ENCODE assay signal across 10 mouse cellular contexts in genomic region chr4:44402607-44403006, GRCm38 (mm10).
A peak's percentile ranks its signal among the peaks of the same experiment; 100 is the strongest.
DNase-seq lines count a peak whose midpoint lies in the region; ATAC-seq and TF ChIP-seq lines count a peak whose summit lies in the region.
"Had no signal": no experiment of that assay in that cellular context is flagged by ENCODE, and none has a peak within 500 bp of the region (broad histone marks: within the 10 kb centered on the region; RNA-seq: fewer than 3 reads in every experiment).

No protein-coding gene starts in this region.

- H3K27me3 ChIP-seq in heart, embryonic 10.5 days (ENCODE audit: insufficient read depth, poor library complexity, severe bottlenecking): no peaks in the 10 kb centered on the region
- peaks cover 25% of the 10 kb centered on the region for H3K27me3 ChIP-seq in C2C12 (ENCODE audit: control insufficient read depth, insufficient read depth, insufficient read length)
- no peaks in the 10 kb centered on the region for H3K27me3 ChIP-seq in hindbrain, embryonic 16.5 days (replicated peaks; ENCODE audit: control insufficient read depth, insufficient read depth, low read length)
- H3K27me3 ChIP-seq: limb, embryonic 15.5 days had no signal

- ATAC-seq in hindbrain, embryonic 16.5 days: peak; percentile 9; the same call in 1 of the 2 replicates

- peak; percentile 10 to 17 for DNase-seq in heart, postnatal 14 days
- DNase-seq in heart, embryonic 10.5 days (ENCODE audit: low spot score): no peak
- peak; percentile 16 to 31 for DNase-seq in adrenal gland, postnatal 36 days
- DNase-seq in retina, postnatal 7 days (ENCODE audit: low read depth, low spot score): peak; percentile 35
- DNase-seq in layer of hippocampus, postnatal 14 days (ENCODE audit: low spot score in 2 of 2): no peak
- no peak for DNase-seq in urinary bladder, adult 2 months (ENCODE audit: low spot score)

- no peaks in the 10 kb centered on the region for H3K4me1 ChIP-seq in heart, embryonic 10.5 days
- no peaks in the 10 kb centered on the region for H3K4me1 ChIP-seq in hindbrain, embryonic 16.5 days (ENCODE audit: control insufficient read depth, insufficient read depth, low read depth, low read length)
- H3K4me1 ChIP-seq: limb, embryonic 15.5 days had no signal

- H3ac ChIP-seq in C2C12 (ENCODE audit: control insufficient read depth, insufficient read length, low read depth): no peak overlapping the region

- no peak overlapping the region for H3K9ac ChIP-seq in hindbrain, embryonic 16.5 days (ENCODE audit: low read depth, low read length)
- H3K9ac ChIP-seq: embryonic facial prominence, embryonic 13.5 days; limb, embryonic 15.5 days had no signal

- H3K79me3 ChIP-seq in C2C12 (ENCODE audit: low read depth): no peaks in the 10 kb centered on the region

- no peaks in the 10 kb centered on the region for H3K9me3 ChIP-seq in heart, embryonic 10.5 days
- H3K9me3 ChIP-seq in hindbrain, embryonic 16.5 days (ENCODE audit: control insufficient read depth, low read length): no peaks in the 10 kb centered on the region
- H3K9me3 ChIP-seq: embryonic facial prominence, embryonic 13.5 days; limb, embryonic 15.5 days had no signal

- H3K27ac ChIP-seq in heart, embryonic 10.5 days: no peak overlapping the region
- H3K27ac ChIP-seq in hindbrain, embryonic 16.5 days (ENCODE audit: low read depth, low read length): no peak overlapping the region
- H3K27ac ChIP-seq: embryonic facial prominence, embryonic 13.5 days; limb, embryonic 15.5 days had no signal

- intact Hi-C loops in heart, postnatal 14 days (cut with DNase I): no loop called here

- 7% methylated on average over 5 of the region's 5 CpGs for WGBS in heart, embryonic 10.5 days
- WGBS in hindbrain, embryonic 16.5 days: 4% methylated on average over 5 of the region's 5 CpGs

- H3K36me3 ChIP-seq in heart, embryonic 10.5 days: no peaks in the 10 kb centered on the region
- H3K36me3 ChIP-seq in C2C12 (ENCODE audit: control insufficient read depth, insufficient read depth): no peaks in the 10 kb centered on the region
- H3K36me3 ChIP-seq in hindbrain, embryonic 16.5 days (ENCODE audit: control insufficient read depth, insufficient read depth, low read length): no peaks in the 10 kb centered on the region
- H3K36me3 ChIP-seq: embryonic facial prominence, embryonic 13.5 days; limb, embryonic 15.5 days had no signal

- peak; percentile 15 for TF ChIP-seq CTCF in C2C12 (IDR thresholded peaks at IDR 0.05; ENCODE audit: control insufficient read depth, insufficient read depth, insufficient read length)

- H3K4me2 ChIP-seq in hindbrain, embryonic 16.5 days (ENCODE audit: low read length): no peak overlapping the region
- H3K4me2 ChIP-seq: embryonic facial prominence, embryonic 13.5 days; limb, embryonic 15.5 days had no signal

- no peaks in the 10 kb centered on the region for H3K79me2 ChIP-seq in C2C12 (ENCODE audit: control insufficient read depth, insufficient read depth)

- H3K4me3 ChIP-seq in heart, embryonic 10.5 days: no peak overlapping the region
- no peak overlapping the region for H3K4me3 ChIP-seq in C2C12 (ENCODE audit: insufficient read depth, poor library complexity, severe bottlenecking)
- no peak overlapping the region for H3K4me3 ChIP-seq in hindbrain, embryonic 16.5 days (ENCODE audit: low read length)
- H3K4me3 ChIP-seq: embryonic facial prominence, embryonic 13.5 days; limb, embryonic 15.5 days had no signal

TF ChIP-seq in C2C12, 6 proteins besides CTCF, POLR2A, EP300 and RAD21:
- TF ChIP-seq MYOG (IDR thresholded peaks at IDR 0.05; ENCODE audit: control insufficient read depth, extremely low read depth, insufficient read length): no peak
- TF ChIP-seq FOSL1 (IDR thresholded peaks at IDR 0.05; ENCODE audit: insufficient read depth, low read length, poor library complexity, severe bottlenecking): no peak
- TF ChIP-seq USF1 (IDR thresholded peaks at IDR 0.05; ENCODE audit: low read depth): no peak
- TF ChIP-seq CEBPB (IDR thresholded peaks at IDR 0.05; ENCODE audit: low read depth): no peak
- no peak for TF ChIP-seq MAX (IDR thresholded peaks at IDR 0.05)
- TF ChIP-seq MYOD1 (IDR thresholded peaks at IDR 0.05; ENCODE audit: control insufficient read depth, insufficient read length, low read depth): no peak

Comparison
In these comparisons a context has a peak if more than half of its experiments do, and no peak if none do; other contexts are left out.
1. DNase-seq: peak in heart, postnatal 14 days (2 of 2), adrenal gland, postnatal 36 days (2 of 2) and retina, postnatal 7 days (single experiment); none in heart, embryonic 10.5 days (single experiment), layer of hippocampus, postnatal 14 days (0 of 2) and urinary bladder, adult 2 months (single experiment).